Mouse (Mus musculus): Measurements from ENCODE around the gene Gmpr2. TPM values are rescaled to one million over a fixed set of nuclear protein-coding genes. Genes with fewer than 3 reads are reported as not detected.

The Gmpr2 gene
- polyA plus RNA-seq, 1 experiment: 31.4 TPM

DNA sequence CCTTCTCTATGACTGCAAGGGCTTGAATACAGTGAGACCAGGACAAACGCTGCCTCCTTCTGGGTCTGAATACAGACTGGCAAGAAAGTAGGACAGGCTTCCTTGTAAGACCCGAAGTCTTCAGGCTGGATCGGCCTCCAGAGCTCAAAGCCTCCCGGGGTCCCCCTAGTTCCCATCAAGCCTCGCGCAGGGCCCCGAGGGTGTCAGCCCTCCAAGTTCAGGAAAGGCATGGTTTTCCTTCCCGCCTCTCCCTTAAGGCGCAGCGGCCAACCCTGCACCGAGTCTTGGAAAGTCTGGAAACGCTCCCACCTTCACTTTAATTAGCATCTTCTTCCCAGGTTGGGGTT is 282 bp upstream of the Gmpr2 start:
- Histone ChIP-seq H3K27ac (ENCODE audit: insufficient read depth, low read length) (0 out of 2 replicates have a peak overlapping the region, but pooled peaks have one; percentile 72), H3K4me1 (ENCODE audit: control insufficient read depth, insufficient read depth, low read length) (0 out of 2 replicates have a peak, but pooled peaks cover 4% of the 10 kb centered on the region), H3K4me3 (ENCODE audit: insufficient read depth, low read length) (peak overlapping the region; percentile 69)
- no peak for TF ChIP-seq POLR2A (IDR thresholded peaks at IDR 0.05; ENCODE audit: extremely low read depth, insufficient read depth, low read length)
- TF ChIP-seq CTCF (IDR thresholded peaks at IDR 0.05; ENCODE audit: extremely low read depth, insufficient read depth, low read length): no peak

DNA sequence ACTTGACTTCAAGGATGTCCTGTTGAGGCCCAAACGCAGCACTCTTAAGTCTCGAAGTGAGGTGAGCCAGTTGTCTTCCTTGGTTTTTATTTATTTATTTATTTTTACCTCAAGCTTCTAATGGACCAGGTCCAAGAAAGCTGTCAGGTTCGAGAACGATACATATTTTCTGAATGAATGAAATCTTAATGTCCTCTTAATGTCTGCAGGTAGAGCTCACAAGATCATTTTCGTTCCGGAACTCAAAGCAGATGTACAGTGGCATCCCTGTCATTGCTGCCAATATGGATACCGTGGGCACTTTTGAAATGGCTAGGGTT is 960 bp downstream of the Gmpr2 start:
- Histone ChIP-seq H3K4me3 (ENCODE audit: insufficient read depth, low read length) (peak overlapping the region; percentile 69; the same call in 1 of the 2 replicates), H3K27ac (ENCODE audit: insufficient read depth, low read length) (no peak overlapping the region), H3K4me1 (ENCODE audit: control insufficient read depth, insufficient read depth, low read length) (0 out of 2 replicates have a peak, but pooled peaks cover 4% of the 10 kb centered on the region)
- no peak for TF ChIP-seq CTCF (IDR thresholded peaks at IDR 0.05; ENCODE audit: extremely low read depth, insufficient read depth, low read length)
- no peak for TF ChIP-seq POLR2A (IDR thresholded peaks at IDR 0.05; ENCODE audit: extremely low read depth, insufficient read depth, low read length)

DNA sequence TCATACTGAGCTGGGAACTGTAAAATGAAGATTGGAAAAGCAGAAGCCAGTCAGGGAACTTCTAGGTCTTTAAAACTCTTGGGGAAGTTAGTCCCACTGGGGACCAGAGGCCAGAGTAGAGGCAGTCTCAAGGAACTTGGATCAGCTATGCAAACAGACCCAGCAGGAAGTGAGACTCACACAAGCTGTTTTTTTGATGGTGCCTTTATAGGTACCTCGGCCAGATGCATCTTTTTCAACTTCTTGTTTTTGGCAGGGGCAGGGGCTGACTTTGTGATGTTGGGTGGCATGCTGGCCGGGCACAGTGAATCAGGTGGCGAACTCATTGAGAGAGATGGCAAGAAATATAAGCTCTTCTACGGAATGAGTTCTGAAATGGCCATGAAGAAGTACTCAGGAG is 5.9 kb downstream of the Gmpr2 start:
- Histone ChIP-seq H3K27ac (ENCODE audit: insufficient read depth, low read length) (no peak overlapping the region), H3K4me1 (ENCODE audit: control insufficient read depth, insufficient read depth, low read length) (0 out of 2 replicates have a peak, but pooled peaks cover 2% of the 10 kb centered on the region), H3K4me3 (ENCODE audit: insufficient read depth, low read length) (no peak overlapping the region)
- TF ChIP-seq CTCF (IDR thresholded peaks at IDR 0.05; ENCODE audit: extremely low read depth, insufficient read depth, low read length) (no peak), POLR2A (IDR thresholded peaks at IDR 0.05; ENCODE audit: extremely low read depth, insufficient read depth, low read length) (no peak)

DNA sequence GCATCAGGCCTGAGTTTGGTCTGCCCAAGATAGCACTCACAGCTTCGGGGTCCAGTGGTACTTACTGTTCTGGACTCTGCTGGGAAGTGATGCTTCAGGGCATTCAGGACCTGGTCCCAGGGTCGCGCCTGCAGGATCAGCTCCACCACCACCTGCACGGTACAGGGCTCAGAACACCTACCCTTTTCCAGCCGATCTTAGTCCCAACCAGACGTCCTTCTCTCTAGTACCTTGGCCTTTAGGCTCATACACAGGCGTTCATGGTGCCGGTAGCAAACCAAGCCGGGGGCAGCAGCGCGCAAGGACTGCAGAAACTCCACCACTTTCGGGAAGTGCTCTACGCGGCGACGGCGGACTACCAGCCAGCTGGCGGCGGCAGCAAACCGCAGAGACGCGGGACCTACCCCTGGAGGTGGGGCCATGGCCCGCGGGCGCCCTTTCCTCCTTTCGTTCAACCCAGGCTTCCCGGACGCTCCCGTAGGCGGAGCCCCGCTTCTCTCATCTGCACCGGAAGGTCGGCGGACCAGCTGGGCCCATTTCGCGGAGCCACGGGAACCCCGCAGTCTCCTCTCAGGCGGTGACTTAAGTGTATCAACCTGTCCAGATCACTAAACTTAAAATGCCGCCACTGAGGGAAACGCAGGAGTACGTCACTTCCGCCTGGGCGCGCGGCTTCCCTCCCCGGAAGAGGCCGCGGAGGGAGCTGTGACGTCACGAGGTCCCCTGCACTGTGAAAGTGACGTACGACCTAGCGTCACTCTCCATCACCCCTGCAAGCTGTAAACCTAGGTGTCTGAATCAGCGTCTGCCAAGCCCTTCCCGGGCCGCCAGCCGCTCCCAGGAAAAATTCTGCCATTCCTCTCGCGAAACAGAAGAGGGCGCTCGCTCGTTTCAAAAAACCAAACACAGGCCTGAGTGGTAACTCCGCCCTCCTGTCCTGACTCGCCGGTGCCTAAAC is 9.7 kb downstream of the Gmpr2 start, which contains the start of gene Tinf2:
Gene Tinf2, minus strand, starts transcription at position 661 of the 958 bp plus-strand sequence.
- TF ChIP-seq POLR2A (IDR thresholded peaks at IDR 0.05; ENCODE audit: extremely low read depth, insufficient read depth, low read length) (no peak), CTCF (IDR thresholded peaks at IDR 0.05; ENCODE audit: extremely low read depth, insufficient read depth, low read length) (peak; percentile 74)
- Histone ChIP-seq H3K27ac (ENCODE audit: insufficient read depth, low read length) (no peak within 1 kb of the TSS), H3K4me3 (ENCODE audit: insufficient read depth, low read length) (peak within 1 kb of the TSS; percentile 48), H3K4me1 (ENCODE audit: control insufficient read depth, insufficient read depth, low read length) (no peaks in the 10 kb centered on the region)

DNA sequence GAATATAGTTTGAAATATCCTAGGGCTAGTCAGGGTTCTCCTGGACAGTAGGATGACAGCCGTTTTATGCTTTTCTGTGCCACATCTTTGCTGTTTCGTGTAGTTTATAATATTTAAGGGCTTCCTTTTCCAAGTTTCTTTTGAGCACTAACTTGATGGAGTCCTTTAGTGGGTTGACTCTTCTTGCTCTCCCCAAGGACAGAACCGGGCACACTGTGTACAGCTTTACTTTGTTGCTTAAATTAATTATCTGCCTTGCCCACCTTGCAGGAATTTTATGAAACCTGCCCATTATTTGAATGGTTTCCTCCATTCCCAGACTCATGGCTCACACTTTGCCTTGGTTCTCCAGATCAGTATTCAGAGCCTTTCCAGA is 10.4 kb downstream of the Gmpr2 start:
- Histone ChIP-seq H3K27ac (ENCODE audit: insufficient read depth, low read length) (no peak overlapping the region), H3K4me3 (ENCODE audit: insufficient read depth, low read length) (peak overlapping the region; percentile 48), H3K4me1 (ENCODE audit: control insufficient read depth, insufficient read depth, low read length) (no peaks in the 10 kb centered on the region)
- no peak for TF ChIP-seq POLR2A (IDR thresholded peaks at IDR 0.05; ENCODE audit: extremely low read depth, insufficient read depth, low read length)

DNA sequence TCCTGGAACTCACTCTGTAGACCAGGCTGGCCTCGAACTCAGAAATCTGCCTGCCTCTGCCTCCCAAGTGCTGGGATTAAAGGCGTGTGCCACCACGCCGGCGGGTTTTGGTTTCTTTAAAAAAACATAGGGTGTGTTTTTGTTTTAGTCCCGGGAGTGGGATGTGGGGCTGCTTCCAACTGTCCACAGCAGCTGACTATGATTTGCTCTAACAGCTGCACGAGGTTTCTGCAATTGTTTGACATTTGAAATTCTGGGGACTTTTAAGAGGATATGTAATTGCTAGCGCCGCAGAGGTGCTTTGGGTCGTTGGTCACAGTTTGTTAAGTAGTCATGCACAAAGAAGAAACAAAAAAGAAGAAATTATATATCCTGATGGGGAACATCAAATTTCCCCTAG is 17.7 kb downstream of the Gmpr2 start:
- Histone ChIP-seq H3K27ac (ENCODE audit: insufficient read depth, low read length) (no peak overlapping the region), H3K4me3 (ENCODE audit: insufficient read depth, low read length) (no peak overlapping the region), H3K4me1 (ENCODE audit: control insufficient read depth, insufficient read depth, low read length) (no peaks in the 10 kb centered on the region; the same call in 1 of the 2 replicates)
- TF ChIP-seq POLR2A (IDR thresholded peaks at IDR 0.05; ENCODE audit: extremely low read depth, insufficient read depth, low read length) (no peak), CTCF (IDR thresholded peaks at IDR 0.05; ENCODE audit: extremely low read depth, insufficient read depth, low read length) (no peak)

DNA sequence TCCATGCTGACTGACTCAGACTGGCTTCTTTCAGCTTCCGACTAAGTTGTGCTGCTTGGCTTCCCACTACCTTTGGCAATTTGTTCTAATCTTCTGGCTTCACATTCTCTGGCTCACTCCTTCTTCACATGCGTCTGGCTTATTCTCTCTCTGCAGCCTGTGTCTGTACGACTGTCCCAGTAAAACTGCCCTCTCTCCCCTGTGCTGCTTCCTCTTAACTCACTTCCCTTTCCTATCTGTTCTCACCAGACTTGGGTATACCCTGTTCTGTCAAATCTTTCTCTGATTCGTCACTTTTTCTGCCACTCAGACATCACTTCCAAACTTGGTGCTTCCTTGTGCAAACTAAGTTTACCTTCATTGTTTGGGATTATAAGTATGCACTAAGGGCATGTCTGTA is 25.5 kb downstream of the Gmpr2 start:
- H3K4me3 ChIP-seq (ENCODE audit: insufficient read depth, low read length): no peak overlapping the region
- TF ChIP-seq CTCF (IDR thresholded peaks at IDR 0.05; ENCODE audit: extremely low read depth, insufficient read depth, low read length) (no peak), POLR2A (IDR thresholded peaks at IDR 0.05; ENCODE audit: extremely low read depth, insufficient read depth, low read length) (no peak)
- no peak overlapping the region for H3K27ac ChIP-seq (ENCODE audit: insufficient read depth, low read length)
- H3K4me1 ChIP-seq (ENCODE audit: control insufficient read depth, insufficient read depth, low read length): no peaks in the 10 kb centered on the region; the same call in 1 of the 2 replicates

DNA sequence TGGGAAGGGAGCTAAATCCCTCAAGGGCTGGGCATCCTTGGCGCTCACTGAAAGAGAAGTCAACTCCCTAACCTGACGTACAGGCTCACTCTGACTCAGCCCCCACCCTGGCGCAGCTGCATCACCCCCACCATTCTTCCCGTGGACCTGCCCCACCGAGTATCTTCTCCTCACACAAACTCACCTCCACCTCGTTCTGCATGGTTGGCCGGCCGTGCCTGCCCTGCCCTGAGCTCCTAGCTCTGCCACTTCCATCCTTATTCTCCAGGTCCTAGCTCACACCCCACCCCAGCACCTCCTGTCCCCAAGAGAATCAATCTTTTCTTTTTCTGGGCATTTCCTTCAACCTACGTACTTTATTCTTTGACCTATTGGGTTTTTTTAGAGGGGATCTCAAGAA is 29.4 kb downstream of the Gmpr2 start:
- Histone ChIP-seq H3K4me1 (ENCODE audit: control insufficient read depth, insufficient read depth, low read length) (no peaks in the 10 kb centered on the region), H3K27ac (ENCODE audit: insufficient read depth, low read length) (no peak overlapping the region)
- no peak for TF ChIP-seq POLR2A (IDR thresholded peaks at IDR 0.05; ENCODE audit: extremely low read depth, insufficient read depth, low read length)
- no peak for TF ChIP-seq CTCF (IDR thresholded peaks at IDR 0.05; ENCODE audit: extremely low read depth, insufficient read depth, low read length)

DNA sequence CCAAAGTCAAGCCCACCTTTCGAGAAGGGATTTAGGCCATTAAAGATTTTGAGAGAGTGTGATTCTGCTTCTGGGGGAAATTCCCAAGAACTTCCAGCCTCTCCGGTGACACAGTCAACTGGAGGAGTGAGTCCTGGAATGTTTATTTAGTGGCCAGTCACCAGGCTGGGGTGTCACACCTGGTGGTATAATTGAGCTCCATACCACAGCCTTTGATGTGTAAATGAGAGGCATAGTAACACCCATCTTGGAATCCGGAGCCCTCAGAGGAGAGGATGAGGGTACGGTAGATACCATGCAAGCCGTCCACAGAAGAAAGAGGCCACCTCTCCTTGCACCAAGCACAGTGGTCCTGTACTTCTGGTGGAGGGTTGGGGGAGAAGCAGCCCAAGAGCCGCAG is 31.0 kb downstream of the Gmpr2 start:
- no peak for TF ChIP-seq POLR2A (IDR thresholded peaks at IDR 0.05; ENCODE audit: extremely low read depth, insufficient read depth, low read length)
- no peak for TF ChIP-seq CTCF (IDR thresholded peaks at IDR 0.05; ENCODE audit: extremely low read depth, insufficient read depth, low read length)
- H3K27ac ChIP-seq (ENCODE audit: insufficient read depth, low read length): no peak overlapping the region
- H3K4me1 ChIP-seq (ENCODE audit: control insufficient read depth, insufficient read depth, low read length): no peaks in the 10 kb centered on the region
- H3K4me3 ChIP-seq (ENCODE audit: insufficient read depth, low read length): no peak overlapping the region

More for the DNA sequence above, 29.4 kb downstream of the Gmpr2 start:
- H3K4me3 ChIP-seq (ENCODE audit: insufficient read depth, low read length): no peak overlapping the region

DNA sequence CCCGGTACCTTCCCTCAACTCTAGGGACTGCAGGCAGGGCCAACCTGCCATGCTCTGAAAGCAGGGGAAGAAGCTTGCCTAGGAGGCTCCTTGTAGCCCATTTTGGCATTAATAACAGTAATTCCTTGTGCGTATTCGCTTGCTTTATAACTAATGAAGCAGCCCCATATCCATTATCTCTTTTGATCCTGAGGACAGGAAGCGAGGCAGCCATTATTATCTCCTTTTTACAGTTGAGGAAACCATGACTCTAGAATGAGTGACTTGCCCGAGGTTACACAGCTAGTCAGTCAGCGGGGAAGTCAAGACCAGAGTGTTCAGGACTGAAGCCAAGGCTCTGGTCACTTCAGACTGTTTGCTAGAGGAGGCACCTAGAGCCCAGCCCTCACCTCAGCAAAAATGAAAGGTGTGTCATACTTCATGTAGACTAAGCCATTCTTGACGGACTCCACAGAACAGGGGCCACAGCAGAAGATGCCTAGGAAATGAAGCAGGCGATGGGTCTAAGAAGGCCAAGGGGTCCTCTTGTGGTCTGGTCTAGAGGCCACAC is 34.4 kb downstream of the Gmpr2 start:
- Histone ChIP-seq H3K4me3 (ENCODE audit: insufficient read depth, low read length) (no peak overlapping the region), H3K27ac (ENCODE audit: insufficient read depth, low read length) (no peak overlapping the region), H3K4me1 (ENCODE audit: control insufficient read depth, insufficient read depth, low read length) (no peaks in the 10 kb centered on the region)
- TF ChIP-seq CTCF (IDR thresholded peaks at IDR 0.05; ENCODE audit: extremely low read depth, insufficient read depth, low read length): no peak
- no peak for TF ChIP-seq POLR2A (IDR thresholded peaks at IDR 0.05; ENCODE audit: extremely low read depth, insufficient read depth, low read length)

All from cortical plate, adult 2 months (tissue).